Mouse (Mus musculus) ES-E14 (cell line): ENCODE results near the gene Gm17655.

ENCODE experiments used
- CHD2 ChIP-seq: IDR thresholded peaks from 2 replicates; pipeline ENCODE4 v1.6.1; 2014; ENCODE audit warnings: mild to moderate bottlenecking, low read depth, low read length, inconsistent platforms
- ZC3H11A ChIP-seq: IDR thresholded peaks from 2 replicates; pipeline ENCODE4 v1.6.1; 2012; ENCODE audit warnings: low read depth, mild to moderate bottlenecking, inconsistent platforms, low read length, borderline replicate concordance
- ZNF384 ChIP-seq: IDR thresholded peaks from 2 replicates; pipeline ENCODE4 v1.6.1; 2012; ENCODE audit warnings: low read depth, low read length, inconsistent platforms

DNA sequence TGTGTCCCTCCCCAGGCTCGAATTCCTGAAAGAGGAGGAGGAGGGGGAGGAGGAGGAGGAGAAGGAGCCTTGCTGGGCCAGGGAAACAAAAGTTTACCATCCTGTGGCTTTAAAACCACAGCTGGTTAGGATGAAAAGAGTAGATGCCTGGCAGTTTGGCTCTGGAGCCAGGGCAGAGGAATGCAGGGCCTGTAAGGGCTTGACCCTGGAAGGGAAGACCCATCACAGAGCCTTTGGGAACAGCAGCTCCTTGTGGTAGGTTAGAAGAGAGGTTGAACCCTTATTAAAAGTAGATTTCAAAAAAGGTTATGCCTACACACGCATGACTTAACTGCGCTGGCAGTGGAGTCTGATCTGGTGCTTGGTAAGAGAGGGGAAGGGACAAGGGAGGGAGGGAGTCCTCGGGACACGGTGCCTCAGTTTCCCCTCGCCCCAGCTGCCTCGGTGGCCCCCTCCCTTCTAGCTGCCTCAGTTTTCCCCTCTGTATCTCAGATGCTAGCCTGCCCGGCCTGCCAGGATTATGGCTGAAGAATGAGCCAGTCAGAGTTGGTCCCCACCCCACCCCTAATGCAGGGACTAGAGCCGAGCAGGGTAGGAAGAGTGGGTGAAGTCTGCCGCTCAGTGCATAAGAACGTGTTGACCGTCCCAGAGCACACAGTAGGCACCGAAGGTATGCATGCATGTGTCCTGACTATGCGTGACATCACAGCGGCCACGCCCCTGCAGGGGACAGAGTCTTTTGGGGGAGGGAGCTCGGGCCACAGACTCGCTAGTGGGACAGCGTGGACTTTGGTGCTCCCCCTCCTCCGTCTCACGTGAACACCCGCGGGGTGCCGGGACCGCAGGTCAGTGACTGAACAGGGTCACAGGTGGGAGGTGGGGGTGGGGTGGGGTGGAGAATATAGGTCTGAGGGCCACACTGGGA lies 27.6 kb upstream of the Gm17655 start, which contains the start of gene Plcxd1:
- no peak for TF ChIP-seq ZNF384
- TF ChIP-seq CHD2: no peak
- TF ChIP-seq ZC3H11A: no peak
